Mouse (Mus musculus) C2C12 (cell line): ENCODE results near the gene Hscb. TPM values are rescaled to one million over a fixed set of nuclear protein-coding genes. Genes with fewer than 3 reads are reported as not detected.

Source experiments
- H3K27me3 ChIP-seq: one replicate; pipeline ENCODE4 v1.6.1; 2011; ENCODE audit not compliant: control insufficient read depth, insufficient read depth, insufficient read length
- H3K36me3 ChIP-seq: one replicate; pipeline ENCODE4 v1.6.1; 2011; ENCODE audit not compliant: control insufficient read depth, insufficient read depth
- H3K4me3 ChIP-seq: one replicate; pipeline ENCODE4 v1.5.1; 2011; ENCODE audit warnings: mild to moderate bottlenecking, control low read depth; ENCODE audit not compliant: poor library complexity, insufficient read depth, severe bottlenecking
- H3K79me2 ChIP-seq: one replicate; pipeline ENCODE4 v1.6.1; 2011; ENCODE audit not compliant: control insufficient read depth, insufficient read depth
- H3K79me3 ChIP-seq: one replicate; pipeline ENCODE4 v1.6.1; 2011; ENCODE audit warnings: low read depth, control low read depth
- H3ac ChIP-seq: one replicate; pipeline ENCODE3; 2011; ENCODE audit warnings: low read depth; ENCODE audit not compliant: control insufficient read depth, insufficient read length
- CEBPB ChIP-seq: IDR thresholded peaks from one replicate; pipeline ENCODE4 v1.6.1; 2011; ENCODE audit warnings: low read depth, mild to moderate bottlenecking, control low read depth, moderate library complexity
- CTCF ChIP-seq: IDR thresholded peaks from one replicate; pipeline ENCODE4 v1.5.1; 2011; ENCODE audit not compliant: control insufficient read depth, insufficient read depth, insufficient read length
- FOSL1 ChIP-seq: IDR thresholded peaks from one replicate; pipeline ENCODE4 v1.8.0; 2011; ENCODE audit warnings: mild to moderate bottlenecking, low read length; ENCODE audit not compliant: poor library complexity, insufficient read depth, severe bottlenecking
- MAX ChIP-seq: IDR thresholded peaks from one replicate; pipeline ENCODE4 v1.6.1; 2011; ENCODE audit warnings: mild to moderate bottlenecking, control low read depth
- MYOD1 ChIP-seq: IDR thresholded peaks from one replicate; pipeline ENCODE4 v1.6.1; 2011; ENCODE audit warnings: low read depth; ENCODE audit not compliant: control insufficient read depth, insufficient read length
- MYOG ChIP-seq: IDR thresholded peaks from one replicate; pipeline ENCODE4 v1.6.1; 2011; ENCODE audit not compliant: control insufficient read depth, insufficient read length; ENCODE audit errors: extremely low read depth
- USF1 ChIP-seq: IDR thresholded peaks from one replicate; pipeline ENCODE4 v1.6.1; 2011; ENCODE audit warnings: low read depth, mild to moderate bottlenecking, control low read depth, moderate library complexity
- polyA plus RNA-seq: library from polyadenylated mRNA; unstranded; fragments of >200 nt; fragmentation: generic; extraction: Trizol; gene quantifications from one replicate; pipeline ENCODE4 v1.2.1, GENCODE M21; 2012; ENCODE audit warnings: missing spikeins

Gene Hscb
- polyA plus RNA-seq, 1 experiment = 12.2 TPM

- no peak overlapping the region for H3K4me3 ChIP-seq
- H3K79me3 ChIP-seq = no peaks in the 10 kb centered on the region
- H3K27me3 ChIP-seq = peaks cover 4% of the 10 kb centered on the region
- H3K79me2 ChIP-seq = no peaks in the 10 kb centered on the region
- TF ChIP-seq USF1 (no peak), MYOG (no peak), MYOD1 (no peak), CTCF (no peak), MAX (no peak), CEBPB (no peak), FOSL1 (no peak)
- no peaks in the 10 kb centered on the region for H3K36me3 ChIP-seq
- H3ac ChIP-seq = no peak overlapping the region
Observed at GRCm38 (mm10) chr5:110826781-110827495, 12.6 kb downstream of the Hscb start.

- H3K27me3 ChIP-seq = peaks cover 9% of the 10 kb centered on the region
- no peaks in the 10 kb centered on the region for H3K36me3 ChIP-seq
- no peak overlapping the region for H3K4me3 ChIP-seq
- H3K79me2 ChIP-seq = no peaks in the 10 kb centered on the region
- no peaks in the 10 kb centered on the region for H3K79me3 ChIP-seq
- no peak for TF ChIP-seq MYOG
- no peak for TF ChIP-seq MYOD1
- TF ChIP-seq CTCF = no peak
- TF ChIP-seq USF1 = no peak
- TF ChIP-seq CEBPB = no peak
- no peak for TF ChIP-seq FOSL1
- no peak overlapping the region for H3ac ChIP-seq
Observed at GRCm38 (mm10) chr5:110824421-110824820, 15.2 kb downstream of the Hscb start.

- Histone ChIP-seq H3K36me3 (no peaks in the 10 kb centered on the region), H3K4me3 (peak within 1 kb of the TSS; percentile 64), H3K27me3 (no peaks in the 10 kb centered on the region), H3ac (peak within 1 kb of the TSS; percentile 87), H3K79me2 (peaks cover 31% of the 10 kb centered on the region), H3K79me3 (peaks cover 9% of the 10 kb centered on the region)
- TF ChIP-seq CEBPB (no peak), CTCF (no peak), MAX (no peak), FOSL1 (no peak), MYOD1 (no peak), USF1 (no peak), MYOG (no peak)
Observed at GRCm38 (mm10) chr5:110809667-110810325, 29.8 kb downstream of the Hscb start, which contains the start of gene Ulk1. Gene Ulk1 (minus strand): TSS chr5:110810097.

- H3K36me3 ChIP-seq = no peaks in the 10 kb centered on the region
- peak overlapping the region; percentile 64 for H3K4me3 ChIP-seq
- TF ChIP-seq MYOD1 (no peak), MAX (no peak), MYOG (no peak), CTCF (no peak), USF1 (no peak)
- H3K79me3 ChIP-seq = peaks cover 9% of the 10 kb centered on the region
- H3K27me3 ChIP-seq = no peaks in the 10 kb centered on the region
- H3K79me2 ChIP-seq = peaks cover 31% of the 10 kb centered on the region
- peak overlapping the region; percentile 87 for H3ac ChIP-seq
Observed at GRCm38 (mm10) chr5:110808821-110809666, 30.5 kb downstream of the Hscb start.

GRCm38 (mm10) chr5:110808061-110808631 is 31.4 kb downstream of the Hscb start:
- Histone ChIP-seq H3K36me3 (no peaks in the 10 kb centered on the region), H3ac (peak overlapping the region; percentile 58), H3K79me3 (peaks cover 9% of the 10 kb centered on the region), H3K79me2 (peaks cover 31% of the 10 kb centered on the region), H3K4me3 (peak overlapping the region; percentile 64), H3K27me3 (no peaks in the 10 kb centered on the region)
- TF ChIP-seq USF1 (no peak), CEBPB (no peak), FOSL1 (no peak), MAX (no peak), CTCF (no peak)
